Mouse (Mus musculus) brain, embryonic 18.5 days (tissue): Measurements from ENCODE around the gene Mapkapk2.

Source experiments
- DNase-seq: peaks from one replicate; pipeline ENCODE4 v3.0.0-alpha.2; 2012; ENCODE audit warnings: low read depth, low spot score

The Mapkapk2 gene

GRCm38 (mm10) chr1:131110525-131111106 is 13.0 kb upstream of the Mapkapk2 start:
- DNase-seq, result no peak

- no peak for DNase-seq
Measured at GRCm38 (mm10) chr1:131107575-131108308, 10.1 kb upstream of the Mapkapk2 start.

GRCm38 (mm10) chr1:131103776-131104424 is 6.3 kb upstream of the Mapkapk2 start:
- DNase-seq, result no peak

- no peak for DNase-seq
Measured at GRCm38 (mm10) chr1:131100808-131101207, 3.2 kb upstream of the Mapkapk2 start.

- DNase-seq, result no peak
Measured at GRCm38 (mm10) chr1:131096803-131097699, 575 bp downstream of the Mapkapk2 start.

GRCm38 (mm10) chr1:131096132-131096695 is 1.4 kb downstream of the Mapkapk2 start:
- DNase-seq, result no peak

- no peak for DNase-seq
Measured at GRCm38 (mm10) chr1:131095574-131095973, 2.1 kb downstream of the Mapkapk2 start.

- no peak for DNase-seq
Measured at GRCm38 (mm10) chr1:131093889-131094288, 3.7 kb downstream of the Mapkapk2 start.

- no peak for DNase-seq
Measured at GRCm38 (mm10) chr1:131092846-131093245, 4.8 kb downstream of the Mapkapk2 start.

- no peak for DNase-seq
Measured at GRCm38 (mm10) chr1:131092173-131092572, 5.5 kb downstream of the Mapkapk2 start.

- no peak for DNase-seq
Measured at GRCm38 (mm10) chr1:131091481-131091880, 6.1 kb downstream of the Mapkapk2 start.

- no peak for DNase-seq
Measured at GRCm38 (mm10) chr1:131090877-131091276, 6.7 kb downstream of the Mapkapk2 start.

- DNase-seq, result no peak
Measured at GRCm38 (mm10) chr1:131090261-131090660, 7.4 kb downstream of the Mapkapk2 start.

- no peak for DNase-seq
Measured at GRCm38 (mm10) chr1:131089525-131090127, 8.0 kb downstream of the Mapkapk2 start.

- no peak for DNase-seq
Measured at GRCm38 (mm10) chr1:131088547-131088946, 9.1 kb downstream of the Mapkapk2 start.

GRCm38 (mm10) chr1:131086907-131087306 is 10.7 kb downstream of the Mapkapk2 start:
- DNase-seq, result no peak

GRCm38 (mm10) chr1:131085957-131086739 is 11.5 kb downstream of the Mapkapk2 start:
- no peak for DNase-seq

- DNase-seq, result no peak
Measured at GRCm38 (mm10) chr1:131085272-131085671, 12.4 kb downstream of the Mapkapk2 start.

GRCm38 (mm10) chr1:131084289-131084688 is 13.3 kb downstream of the Mapkapk2 start:
- no peak for DNase-seq

GRCm38 (mm10) chr1:131083609-131084008 is 14.0 kb downstream of the Mapkapk2 start:
- DNase-seq, result no peak
